Mouse (Mus musculus) layer of hippocampus, adult 9-10 months (tissue): ENCODE results near the gene Camk2b.
A peak's percentile ranks its signal among the peaks of the same experiment; 100 is the strongest.

Experiments used
- DNase-seq: peaks from one replicate; pipeline ENCODE4 v3.0.0; 2022; ENCODE audit warnings: low spot score

Gene Camk2b

DNA sequence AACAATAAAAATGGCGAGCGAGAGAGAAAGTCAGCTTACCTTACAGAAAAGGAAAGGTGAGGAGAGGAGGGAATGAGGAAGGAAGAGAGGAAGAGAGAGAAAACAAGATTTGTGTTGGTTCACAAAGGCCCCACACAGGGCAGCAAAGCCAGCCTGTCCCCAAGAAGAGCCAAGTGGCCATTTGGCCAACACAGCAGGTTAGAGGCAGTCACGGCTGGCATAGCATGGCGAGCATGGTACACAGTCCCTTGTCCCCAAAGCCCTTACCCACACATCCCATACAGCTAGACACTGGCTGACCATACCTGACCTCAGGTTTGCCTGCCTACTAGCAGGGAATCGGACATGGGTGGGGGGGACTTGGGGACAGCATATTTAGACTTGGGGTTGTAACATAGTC, 82.5 kb downstream of the Camk2b start:
- no peak for DNase-seq

DNA sequence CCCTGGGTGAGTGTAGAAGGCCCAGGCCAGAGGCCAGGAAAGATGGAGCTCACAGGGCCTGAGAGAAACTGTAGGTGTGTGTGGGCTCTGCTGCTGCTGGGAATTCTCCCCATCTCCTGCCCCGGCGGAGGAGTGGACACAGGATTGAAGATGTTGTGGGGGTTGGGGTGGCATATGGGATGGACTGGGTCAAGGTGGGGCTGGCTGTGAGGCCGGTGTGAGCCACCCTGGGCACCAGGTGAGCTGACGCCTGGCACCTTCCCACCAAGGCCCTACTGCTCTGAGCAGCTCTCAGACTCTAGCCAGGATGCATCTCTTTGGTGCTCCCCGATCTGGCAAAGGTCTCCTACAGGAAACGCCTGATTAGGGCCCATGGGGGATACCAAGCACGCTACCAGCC, 84.8 kb downstream of the Camk2b start:
- no peak for DNase-seq

GRCm38 (mm10) chr11:5980561-5980960, 85.6 kb downstream of the Camk2b start:
- no peak for DNase-seq

GRCm38 (mm10) chr11:5980108-5980507, 86.1 kb downstream of the Camk2b start:
- no peak for DNase-seq

DNA sequence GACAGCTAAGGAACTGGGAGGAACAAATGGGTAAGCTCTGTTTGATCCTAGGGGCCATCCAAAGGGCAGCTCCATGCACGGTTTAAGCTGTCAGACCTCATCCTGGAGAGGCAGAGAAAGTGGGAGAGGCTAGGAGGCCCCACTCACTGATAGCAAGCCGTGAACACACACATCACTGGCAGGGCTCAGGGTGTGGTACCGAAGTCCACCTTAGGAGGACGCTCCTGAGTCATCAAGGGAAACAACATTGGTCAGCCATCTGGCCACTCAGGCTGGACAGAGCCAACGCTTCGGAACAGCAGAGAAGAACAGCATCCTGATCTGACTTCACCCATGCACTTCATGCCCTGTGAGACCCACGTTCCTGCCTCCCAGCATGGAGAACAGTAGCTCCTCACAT, 87.1 kb downstream of the Camk2b start:
- no peak for DNase-seq

DNA sequence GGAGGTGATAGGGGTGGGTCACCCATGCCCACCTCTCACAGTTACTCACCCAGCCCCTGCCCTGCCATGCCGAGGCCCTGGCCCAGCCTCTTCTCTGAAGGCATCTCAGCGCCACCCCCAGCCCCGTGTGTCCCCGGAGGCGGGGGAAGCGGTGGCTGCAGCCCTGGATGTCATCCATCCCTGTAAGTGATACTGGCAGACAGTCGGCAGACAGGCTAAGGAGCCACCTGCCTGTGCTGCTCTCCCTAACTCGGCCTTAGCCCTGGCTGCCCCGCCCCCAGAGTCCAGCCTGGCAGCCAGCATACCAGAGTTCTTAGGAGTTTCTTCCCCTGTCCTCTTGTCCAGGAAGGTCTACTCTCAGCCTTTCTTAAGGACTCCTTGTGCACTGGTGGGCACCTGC, 90.1 kb downstream of the Camk2b start:
- DNase-seq = no peak

GRCm38 (mm10) chr11:5975068-5975467, 91.1 kb downstream of the Camk2b start:
- no peak for DNase-seq

GRCm38 (mm10) chr11:5974053-5974452, 92.1 kb downstream of the Camk2b start:
- DNase-seq = no peak

DNA sequence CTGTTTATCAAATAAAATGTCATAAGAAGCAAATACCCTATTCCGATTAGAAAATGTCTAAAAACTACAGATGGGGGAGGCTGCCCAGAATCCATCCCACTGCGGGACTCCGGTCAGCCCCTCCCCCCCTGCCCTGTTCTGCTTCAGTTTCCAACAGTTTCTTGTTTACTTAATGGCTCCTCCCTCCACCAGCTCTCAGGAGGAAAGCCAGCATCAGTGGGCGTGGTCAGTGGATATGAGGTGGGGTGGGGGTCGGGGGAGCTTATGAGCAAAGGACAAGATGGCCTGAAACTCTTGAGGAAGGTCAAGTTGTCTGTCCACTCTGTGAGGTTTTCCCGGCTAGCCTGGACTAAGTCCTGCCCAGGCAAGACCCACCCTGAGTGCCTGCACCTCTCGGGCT, 93.0 kb downstream of the Camk2b start:
- no peak for DNase-seq

DNA sequence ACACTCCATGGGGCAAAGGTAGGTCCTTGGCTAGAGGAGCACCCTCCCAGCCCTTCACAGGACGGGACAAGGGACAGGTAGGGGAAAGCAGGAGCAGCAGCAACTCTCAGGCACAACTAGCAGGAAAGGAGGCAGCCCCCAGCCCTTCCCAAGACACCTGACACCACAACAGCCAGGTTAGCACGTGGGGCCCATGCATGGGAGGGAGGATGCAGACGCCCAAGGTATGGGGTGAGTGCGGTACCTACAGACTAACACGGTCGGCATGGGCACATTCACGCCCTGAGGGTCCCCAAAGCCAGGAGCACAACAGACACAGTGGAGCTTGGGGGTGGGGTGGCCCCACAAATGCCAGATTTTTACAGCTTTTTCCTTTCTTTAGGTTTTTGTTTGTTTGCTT, 95.0 kb downstream of the Camk2b start:
- no peak for DNase-seq

DNA sequence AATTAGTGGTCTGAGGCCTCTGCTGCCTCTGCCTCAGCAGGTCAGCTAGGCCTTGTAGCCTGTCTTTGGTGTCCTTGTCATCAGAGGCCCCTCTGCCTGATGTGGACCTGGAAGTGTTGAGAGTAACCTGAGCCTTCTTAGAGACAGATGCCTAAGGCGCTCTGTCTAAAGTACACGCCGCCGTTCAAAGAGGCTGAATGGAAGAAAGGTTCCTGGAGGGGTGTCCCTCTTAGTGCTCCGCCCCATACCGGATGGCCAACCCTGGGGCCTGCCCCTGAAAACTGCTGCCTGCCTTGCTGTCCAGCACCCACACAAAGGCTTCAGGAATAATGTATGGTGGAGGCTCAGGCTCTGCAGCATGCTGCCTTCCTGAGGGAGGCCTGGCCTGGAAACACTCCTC, 97.9 kb downstream of the Camk2b start:
- DNase-seq = no peak

- DNase-seq = no peak
Observed at GRCm38 (mm10) chr11:5966751-5967150, 99.4 kb downstream of the Camk2b start.

DNA sequence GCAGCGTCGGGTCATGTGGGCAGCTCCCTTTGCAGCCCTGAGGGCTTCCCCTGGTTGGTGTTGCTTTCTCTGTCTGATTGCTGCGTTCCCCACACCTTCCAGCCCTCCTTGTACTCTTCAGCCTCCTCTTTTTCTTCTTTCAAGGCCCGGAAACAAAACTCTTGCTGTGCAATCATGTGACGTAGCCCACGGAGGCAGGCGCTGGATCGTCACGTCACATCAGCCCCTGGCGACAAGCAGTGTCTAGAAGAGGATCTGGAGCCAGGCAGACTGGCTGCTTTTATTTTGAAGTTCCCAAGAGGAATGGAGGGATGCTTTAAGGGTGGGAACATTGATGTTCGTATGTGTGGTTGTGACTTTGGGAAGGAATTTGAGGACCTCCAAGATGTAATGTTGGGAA, 100.3 kb downstream of the Camk2b start:
- DNase-seq = no peak

- DNase-seq = no peak
Observed at GRCm38 (mm10) chr11:5960051-5960450, 106.1 kb downstream of the Camk2b start.

DNA sequence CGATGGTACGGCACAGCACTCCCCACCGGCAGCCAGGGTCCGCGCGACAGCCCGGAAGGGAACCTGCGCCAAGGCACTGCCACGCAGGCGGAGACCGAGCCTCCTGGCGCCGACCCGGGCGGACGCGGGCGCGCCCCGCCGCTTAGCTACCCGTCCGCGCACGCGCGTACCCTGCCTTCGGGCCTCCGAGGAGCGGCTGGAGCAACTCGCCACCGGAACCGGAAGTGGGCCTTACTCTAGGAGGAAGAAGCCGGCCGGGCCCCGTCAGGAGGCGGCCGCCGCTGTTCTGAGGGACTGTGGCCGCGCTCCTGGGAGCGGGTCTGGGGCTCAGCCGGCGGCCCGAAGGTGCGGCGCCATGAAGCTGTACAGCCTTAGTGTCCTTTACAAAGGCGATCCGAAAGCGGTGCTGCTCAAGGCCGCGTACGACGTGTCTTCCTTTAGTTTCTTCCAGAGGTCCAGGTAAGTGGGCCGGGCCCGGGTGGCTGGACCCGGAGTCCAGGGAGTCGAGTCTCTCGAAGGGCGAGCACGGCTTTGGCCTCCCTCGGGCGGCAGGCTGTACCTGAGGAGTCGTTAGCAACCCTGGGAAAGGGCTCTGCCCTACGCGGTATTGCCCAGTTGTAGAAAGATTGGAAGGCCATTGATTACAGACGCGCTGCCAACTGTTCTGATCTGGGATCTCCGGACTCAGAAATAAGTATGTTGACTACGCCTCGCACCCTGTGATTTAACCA, 110.5 kb downstream of the Camk2b start, which contains the start of gene Ykt6:
Gene Ykt6, plus strand, starts transcription at position 148 of the 731 bp plus-strand sequence.
- DNase-seq = peak; percentile 80

GRCm38 (mm10) chr11:5954965-5955504, 111.1 kb downstream of the Camk2b start:
- DNase-seq = peak; percentile 54

DNA sequence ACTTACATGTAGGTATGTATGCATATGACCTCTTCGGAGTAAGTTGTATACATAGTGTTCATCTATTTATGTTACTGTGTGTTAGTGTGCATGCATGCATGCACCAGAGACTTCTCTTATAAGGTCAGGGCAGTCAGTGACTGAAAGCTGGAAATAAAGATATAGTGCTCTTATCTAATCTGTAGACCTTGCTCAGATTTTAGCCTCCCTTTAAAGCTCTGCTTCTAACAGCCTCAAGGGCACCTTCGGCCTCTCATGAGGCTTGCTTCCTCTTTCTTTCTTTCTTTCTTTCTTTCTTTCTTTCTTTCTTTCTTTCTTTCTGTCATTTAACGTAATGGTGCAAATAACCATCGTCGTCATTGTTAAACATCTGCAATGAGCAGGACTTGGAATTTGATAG, 111.7 kb downstream of the Camk2b start:
- DNase-seq = no peak

DNA sequence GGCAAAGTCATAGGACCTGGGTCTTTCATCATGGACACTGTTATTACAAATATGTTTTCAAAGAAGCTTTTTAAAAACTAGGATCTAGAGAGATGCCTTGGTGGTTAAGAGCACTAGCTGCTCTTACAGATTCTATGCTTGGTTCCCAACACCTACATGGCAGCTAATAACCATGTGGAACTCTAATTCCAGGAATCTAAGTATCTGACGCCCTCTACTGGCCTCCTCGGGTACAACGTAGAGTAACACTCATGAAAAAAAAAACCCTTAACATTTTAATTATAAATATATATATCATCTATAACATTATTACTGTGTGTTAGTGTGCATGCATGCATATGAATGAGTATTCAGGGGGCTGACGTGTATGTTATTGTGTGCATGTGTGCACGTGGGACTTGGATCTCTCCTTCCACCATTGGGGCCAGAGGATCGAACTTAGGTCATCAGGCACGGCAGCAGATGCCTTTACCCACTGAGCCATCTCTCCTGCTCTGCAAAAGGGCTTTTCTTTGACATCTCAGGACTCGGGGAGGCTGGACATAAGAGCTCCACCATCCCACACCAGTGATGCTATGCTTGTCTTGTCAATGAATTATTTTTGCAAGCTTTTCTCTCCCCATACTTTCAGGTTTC, 112.9 kb downstream of the Camk2b start:
- DNase-seq = no peak

- DNase-seq = no peak
Observed at GRCm38 (mm10) chr11:5952501-5952900, 113.7 kb downstream of the Camk2b start.

DNA sequence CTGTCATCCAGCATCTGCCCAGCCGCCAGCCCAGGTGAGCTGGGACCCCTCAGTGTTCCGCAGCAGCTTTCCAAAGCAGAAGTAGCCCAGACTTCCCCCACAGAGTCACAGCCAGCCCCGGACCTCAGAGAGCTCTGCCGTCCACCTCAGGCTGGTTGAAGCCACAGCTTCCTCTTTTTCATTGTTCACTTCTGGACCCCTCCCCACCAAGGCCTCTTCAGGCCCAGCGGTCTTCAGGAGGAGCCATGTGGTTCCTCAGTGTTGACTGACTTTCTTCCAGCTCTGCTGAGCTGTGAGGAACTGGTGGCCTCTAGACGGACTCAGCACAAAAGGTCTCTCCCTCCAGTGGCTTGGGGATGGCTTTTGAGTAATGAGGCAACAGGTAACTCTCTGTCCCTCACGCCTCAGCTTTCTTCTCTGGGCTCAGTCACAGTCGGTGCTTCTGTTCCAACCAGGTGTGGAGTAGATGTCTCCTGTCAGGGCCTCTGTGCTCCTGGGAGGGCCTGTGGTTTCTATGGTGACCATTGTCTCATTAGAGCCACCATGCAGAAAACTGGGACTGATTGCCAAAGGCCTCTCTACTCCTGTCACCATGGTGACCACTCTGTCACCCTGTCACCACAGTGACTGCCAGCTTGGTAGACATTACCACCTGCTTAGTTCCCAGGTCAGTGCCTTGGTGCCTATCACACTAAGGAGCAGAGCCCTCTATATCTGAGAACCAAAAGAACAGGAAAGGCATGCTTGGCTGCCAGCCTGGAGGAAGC, 116.4 kb downstream of the Camk2b start, which contains the start of gene Gck:
Gene Gck, minus strand, starts transcription at position 496 of the 767 bp plus-strand sequence.
- no peak for DNase-seq

DNA sequence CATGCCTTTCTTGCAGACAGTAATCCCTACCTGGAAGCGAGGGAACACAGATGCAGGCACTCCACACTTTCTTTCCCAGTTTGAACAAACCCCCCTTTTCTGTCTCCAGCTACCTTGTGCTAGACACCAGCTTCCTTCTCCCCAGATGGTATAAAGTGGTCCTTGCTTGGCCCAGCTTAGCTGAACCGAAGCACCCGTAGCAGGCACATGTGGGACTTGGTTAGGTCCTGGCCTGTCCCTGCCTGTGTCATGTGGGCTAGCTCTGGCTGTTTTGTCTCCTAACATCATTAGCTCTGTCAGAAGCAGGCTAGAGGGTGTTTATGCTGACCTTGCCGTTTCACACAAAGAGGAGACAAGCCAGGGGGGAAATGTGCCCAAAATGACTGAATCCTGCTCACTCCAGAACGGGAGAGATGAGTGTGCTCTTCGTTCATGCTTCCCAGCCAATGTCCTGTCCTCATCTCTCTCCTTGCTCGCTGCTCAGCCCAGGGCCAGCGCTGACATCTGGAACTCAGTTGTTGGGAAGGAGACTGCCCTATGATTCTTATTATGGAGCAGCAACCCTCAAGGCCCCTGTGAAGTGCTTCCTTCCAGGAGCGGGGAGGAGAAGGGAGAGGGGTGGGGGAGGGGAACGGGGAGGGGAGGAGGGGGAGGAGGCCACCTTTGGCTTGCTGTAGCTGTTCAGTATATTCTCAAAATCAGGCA, 117.5 kb downstream of the Camk2b start:
- no peak for DNase-seq

- DNase-seq = no peak
Observed at GRCm38 (mm10) chr11:5947796-5948195, 118.4 kb downstream of the Camk2b start.
